Mouse (Mus musculus) limb, embryonic 14.5 days (tissue): ENCODE results near the gene Npvf. TPM values are rescaled to one million over a fixed set of nuclear protein-coding genes. Genes with fewer than 3 reads are reported as not detected.

Experiments
- ATAC-seq: fragments of 200-750 bp; cut with Nextera tagmentation; 2 replicates; pipeline ENCODE4 v1.8.0; 2017; ENCODE audit warnings: low read depth, moderate number of reproducible peaks, moderate TSS enrichment; ENCODE audit not compliant: low FRiP score
- DNase-seq: peaks from one replicate; pipeline ENCODE4 v3.0.0-alpha.2; 2015; ENCODE audit warnings: low spot score
- H3K27ac ChIP-seq: fragments of 300-500 bp; sonication (generic); replicated peaks from 2 replicates; pipeline ENCODE4 v1.5.1; 2014; ENCODE audit warnings: low read depth, mild to moderate bottlenecking, low read length, moderate library complexity, mixed read lengths
- H3K27me3 ChIP-seq: fragments of 300-500 bp; sonication (generic); 2 replicates; pipeline ENCODE4 v1.6.1; 2014; ENCODE audit warnings: low read length, mixed read lengths; ENCODE audit not compliant: control insufficient read depth, insufficient read depth
- H3K36me3 ChIP-seq: fragments of 300-500 bp; sonication (generic); 2 replicates; pipeline ENCODE4 v1.6.1; 2014; ENCODE audit warnings: mild to moderate bottlenecking, low read length, moderate library complexity, mixed read lengths; ENCODE audit not compliant: control insufficient read depth, insufficient read depth
- H3K4me1 ChIP-seq: fragments of 300-500 bp; sonication (generic); 2 replicates; pipeline ENCODE4 v1.6.1; 2014; ENCODE audit warnings: antibody characterized with exemption, low read length, mixed read lengths; ENCODE audit not compliant: control insufficient read depth, insufficient read depth
- H3K4me2 ChIP-seq: fragments of 300-500 bp; sonication (generic); replicated peaks from 2 replicates; pipeline ENCODE4 v1.6.1; 2014; ENCODE audit warnings: low read depth, mild to moderate bottlenecking, low read length, moderate library complexity; ENCODE audit not compliant: severe bottlenecking
- H3K4me3 ChIP-seq: fragments of 300-500 bp; sonication (generic); replicated peaks from 2 replicates; pipeline ENCODE4 v1.5.1; 2014; ENCODE audit warnings: low read length
- H3K9ac ChIP-seq: fragments of 300-500 bp; sonication (generic); 2 replicates; pipeline ENCODE4 v1.6.1; 2014; ENCODE audit warnings: mild to moderate bottlenecking, low read depth, low read length, moderate library complexity; ENCODE audit not compliant: severe bottlenecking
- H3K9me3 ChIP-seq: fragments of 300-500 bp; sonication (generic); 2 replicates; pipeline ENCODE4 v1.6.1; 2016; ENCODE audit warnings: low read length; ENCODE audit not compliant: control insufficient read depth
- POLR2A ChIP-seq: fragments of 200-500 bp; IDR thresholded peaks from 2 replicates; pipeline ENCODE4 v1.8.0; 2012; ENCODE audit warnings: inconsistent platforms, mild to moderate bottlenecking, moderate library complexity, borderline replicate concordance; ENCODE audit not compliant: insufficient read depth, insufficient read length; ENCODE audit errors: extremely low read depth
- WGBS: fragments of 180-500 bp; shearing (Covaris S2); extraction: QIAGEN DNeasy Blood & Tissue Kit; methylation state at CpG from one replicate; pipeline ENCODE4 v1.1.7; 2014; 5-methylcytosine and 5-hydroxymethylcytosine counted together
- polyA plus RNA-seq, 2 experiments: library from polyadenylated mRNA; depleted of rRNA in 1 of 2; stranded (reverse) in 1 of 2; unstranded in 1 of 2; fragments of >200 nt; fragmentation: Nextera tagmentation in 1 of 2; extraction: Ambion mirVana in 1 of 2; gene quantifications; 2 replicates each; pipeline versions ENCODE4 v1.2.1 to v1.2.3; 2012 to 2014

Gene Npvf
- polyA plus RNA-seq, 2 experiments, result 0.39 TPM; not detected in 1

GRCm38 (mm10) chr6:50665020-50665419, 10.8 kb upstream of the Npvf start:
- Histone ChIP-seq H3K4me1 (peaks cover 54% of the 10 kb centered on the region), H3K4me3 (no peak overlapping the region), H3K4me2 (no peak overlapping the region), H3K9ac (no peak overlapping the region), H3K27ac (no peak overlapping the region), H3K36me3 (no peaks in the 10 kb centered on the region), H3K27me3 (0 out of 2 replicates have a peak, but pooled peaks cover 5% of the 10 kb centered on the region), H3K9me3 (no peaks in the 10 kb centered on the region)
- WGBS, result 76% methylated on average over 3 of the region's 3 CpGs
- DNase-seq (no peak), ATAC-seq (no peak)
- no peak for TF ChIP-seq POLR2A

DNA sequence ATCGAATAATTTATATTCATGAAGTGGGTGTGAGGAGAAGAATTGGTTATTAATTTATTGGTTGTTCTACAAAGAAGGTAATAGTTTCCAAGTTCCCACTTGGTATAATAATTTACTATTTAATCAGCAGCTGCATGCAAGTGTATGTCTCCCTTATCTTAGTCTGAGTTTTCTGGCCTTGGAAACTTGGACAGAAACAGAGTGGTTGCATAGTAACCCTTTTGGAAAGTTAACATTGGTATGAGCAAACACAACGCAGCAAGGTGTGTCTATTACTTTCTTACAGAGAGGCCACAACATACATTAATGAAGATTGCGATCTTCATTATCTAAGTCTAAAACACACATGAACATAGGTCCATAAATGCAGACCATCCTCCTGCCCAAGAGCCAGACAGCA, 10.0 kb upstream of the Npvf start:
- no peak for TF ChIP-seq POLR2A
- 87% methylated on average over 3 of the region's 3 CpGs for WGBS
- no peak overlapping the region for H3K9ac ChIP-seq
- H3K36me3 ChIP-seq, result no peaks in the 10 kb centered on the region
- H3K4me2 ChIP-seq, result no peak overlapping the region
- 0 out of 2 replicates have a peak, but pooled peaks cover 4% of the 10 kb centered on the region for H3K27me3 ChIP-seq
- ATAC-seq (no peak), DNase-seq (no peak)
- no peaks in the 10 kb centered on the region for H3K9me3 ChIP-seq
- peaks cover 60% of the 10 kb centered on the region for H3K4me1 ChIP-seq
- H3K4me3 ChIP-seq, result no peak overlapping the region
- no peak overlapping the region for H3K27ac ChIP-seq

DNA sequence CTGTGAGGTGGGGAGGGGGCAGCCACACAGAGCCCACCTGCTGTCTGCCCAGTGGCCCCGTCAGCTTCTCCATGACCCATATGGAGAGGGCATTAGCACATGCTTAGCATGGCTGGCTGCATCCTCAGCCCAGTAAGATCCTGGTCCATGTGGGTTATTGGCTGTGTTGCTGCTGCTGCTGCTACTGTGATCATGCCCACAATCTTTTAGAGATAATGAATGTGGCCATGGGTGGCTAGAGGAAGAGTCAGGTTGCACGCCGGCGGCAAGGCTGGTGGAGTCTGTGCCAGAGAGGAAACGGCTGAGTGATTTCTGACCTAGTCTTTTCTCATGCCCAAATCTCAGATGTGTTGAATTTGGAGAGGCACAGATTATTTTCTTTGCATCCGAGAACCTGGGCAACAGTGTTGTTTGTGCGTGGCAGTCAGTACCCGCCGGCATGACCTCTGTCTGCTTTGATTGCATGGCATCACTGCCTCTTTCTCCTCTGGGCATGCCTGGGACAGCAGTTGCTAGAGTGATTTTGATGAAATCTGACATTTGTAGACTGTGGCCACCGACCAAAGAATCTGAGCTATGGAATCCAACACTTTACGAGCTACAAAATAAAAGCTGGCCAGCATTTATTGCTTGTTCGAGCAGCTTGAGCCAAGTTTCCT, 8.8 kb upstream of the Npvf start:
- DNase-seq (peak; percentile 92), ATAC-seq (peak; percentile 54)
- Histone ChIP-seq H3K4me1 (peaks cover 67% of the 10 kb centered on the region), H3K4me3 (no peak overlapping the region), H3K9ac (no peak overlapping the region), H3K9me3 (no peaks in the 10 kb centered on the region), H3K36me3 (no peaks in the 10 kb centered on the region), H3K27ac (peak overlapping the region; percentile 61; the same call in 1 of the 2 replicates), H3K4me2 (peak overlapping the region; percentile 28; the same call in 1 of the 2 replicates), H3K27me3 (0 out of 2 replicates have a peak, but pooled peaks cover 4% of the 10 kb centered on the region)
- 17% methylated on average over 12 of the region's 12 CpGs for WGBS
- no peak for TF ChIP-seq POLR2A

DNA sequence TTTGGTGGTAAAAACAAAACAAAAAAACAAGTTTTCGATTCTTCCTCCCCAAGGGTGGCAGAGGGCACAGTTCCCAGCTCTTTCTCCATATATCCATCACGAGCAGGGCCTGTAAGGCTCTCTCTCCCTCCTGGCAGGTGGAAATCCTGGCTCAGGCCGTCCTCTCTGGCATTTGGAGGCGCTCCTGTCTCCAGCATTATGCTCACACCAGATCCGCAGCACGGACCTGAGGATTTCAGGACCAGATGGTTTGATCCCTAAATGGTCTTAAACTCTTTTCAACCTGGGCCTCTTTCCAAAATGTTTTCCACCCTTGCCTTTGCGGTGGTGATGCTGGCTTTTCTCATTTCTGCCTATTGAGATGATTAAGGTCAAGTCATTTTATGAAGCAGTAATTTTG, 7.5 kb upstream of the Npvf start:
- Histone ChIP-seq H3K27ac (no peak overlapping the region), H3K4me1 (peaks cover 69% of the 10 kb centered on the region), H3K9me3 (no peaks in the 10 kb centered on the region), H3K4me3 (no peak overlapping the region), H3K9ac (no peak overlapping the region), H3K4me2 (no peak overlapping the region), H3K27me3 (peaks cover 6% of the 10 kb centered on the region; the same call in 1 of the 2 replicates), H3K36me3 (no peaks in the 10 kb centered on the region)
- ATAC-seq (no peak), DNase-seq (peak; percentile 73)
- 23% methylated on average over 7 of the region's 7 CpGs for whole genome bisulfite sequencing
- no peak for TF ChIP-seq POLR2A

- Histone ChIP-seq H3K4me2 (no peak overlapping the region), H3K9me3 (no peaks in the 10 kb centered on the region), H3K4me3 (no peak overlapping the region), H3K4me1 (peaks cover 52% of the 10 kb centered on the region), H3K27me3 (peaks cover 10% of the 10 kb centered on the region; the same call in 1 of the 2 replicates), H3K36me3 (no peaks in the 10 kb centered on the region), H3K27ac (no peak overlapping the region; the same call in 1 of the 2 replicates), H3K9ac (no peak overlapping the region)
- DNase-seq, result peak; percentile 72
- ATAC-seq, result peak; percentile 24; the same call in 1 of the 2 replicates
- 13% methylated on average over 3 of the region's 3 CpGs for WGBS
- no peak for TF ChIP-seq POLR2A
Measured at GRCm38 (mm10) chr6:50658466-50658865, 4.2 kb upstream of the Npvf start.
